Mouse (Mus musculus) limb, embryonic 11.5 days (tissue): ENCODE data around the gene Slc17a3. TPM values are rescaled to one million over a fixed set of nuclear protein-coding genes. Genes with fewer than 3 reads are reported as not detected.

ENCODE experiments used
- ATAC-seq: fragments of 200-750 bp; cut with Nextera tagmentation; 2 replicates; pipeline ENCODE4 v1.8.0; 2017; ENCODE audit warnings: low read depth; ENCODE audit not compliant: insufficient number of reproducible peaks, low FRiP score, low TSS enrichment
- DNase-seq: peaks from one replicate; pipeline ENCODE4 v3.0.0-alpha.2; 2015; ENCODE audit warnings: low spot score
- H3K27ac ChIP-seq: fragments of 300-500 bp; sonication (generic); replicated peaks from 2 replicates; pipeline ENCODE4 v1.5.1; 2014; ENCODE audit warnings: low read depth, mild to moderate bottlenecking, low read length
- H3K27me3 ChIP-seq: fragments of 300-500 bp; sonication (generic); 2 replicates; pipeline ENCODE4 v1.6.1; 2014; ENCODE audit warnings: mild to moderate bottlenecking, low read length, mixed read lengths; ENCODE audit not compliant: control insufficient read depth, insufficient read depth
- H3K36me3 ChIP-seq: fragments of 300-500 bp; sonication (generic); 2 replicates; pipeline ENCODE4 v1.6.1; 2014; ENCODE audit warnings: mild to moderate bottlenecking, low read length, moderate library complexity, mixed read lengths; ENCODE audit not compliant: control insufficient read depth, insufficient read depth
- H3K4me1 ChIP-seq: fragments of 300-500 bp; sonication (generic); 2 replicates; pipeline ENCODE4 v1.6.1; 2014; ENCODE audit warnings: low read length, mixed read lengths; ENCODE audit not compliant: control insufficient read depth, insufficient read depth
- H3K4me2 ChIP-seq: fragments of 300-500 bp; sonication (generic); 2 replicates; pipeline ENCODE4 v1.6.1; 2014; ENCODE audit warnings: low read depth, mild to moderate bottlenecking, moderate library complexity; ENCODE audit not compliant: severe bottlenecking
- H3K4me3 ChIP-seq: fragments of 300-500 bp; sonication (generic); 2 replicates; pipeline ENCODE4 v1.5.1; 2014; ENCODE audit warnings: low read depth, low read length
- H3K9ac ChIP-seq: fragments of 300-500 bp; sonication (generic); 2 replicates; pipeline ENCODE4 v1.6.1; 2014; ENCODE audit warnings: mild to moderate bottlenecking, low read length
- H3K9me3 ChIP-seq: fragments of 300-500 bp; sonication (generic); 2 replicates; pipeline ENCODE4 v1.6.1; 2016; ENCODE audit warnings: low read length; ENCODE audit not compliant: control insufficient read depth
- WGBS: fragments of 180-500 bp; shearing (Covaris S2); extraction: QIAGEN DNeasy Blood & Tissue Kit; methylation state at CpG from one replicate; pipeline ENCODE4 v1.1.7; 2014; 5-methylcytosine and 5-hydroxymethylcytosine counted together
- polyA plus RNA-seq: library from polyadenylated mRNA; unstranded; fragments of >200 nt; fragmentation: Nextera tagmentation; extraction: Ambion mirVana; gene quantifications from 2 replicates; pipeline ENCODE4 v1.2.1, GENCODE M21; 2014

Slc17a3 gene
- polyA plus RNA-seq, 1 experiment from 2014 or later, result not detected

DNA sequence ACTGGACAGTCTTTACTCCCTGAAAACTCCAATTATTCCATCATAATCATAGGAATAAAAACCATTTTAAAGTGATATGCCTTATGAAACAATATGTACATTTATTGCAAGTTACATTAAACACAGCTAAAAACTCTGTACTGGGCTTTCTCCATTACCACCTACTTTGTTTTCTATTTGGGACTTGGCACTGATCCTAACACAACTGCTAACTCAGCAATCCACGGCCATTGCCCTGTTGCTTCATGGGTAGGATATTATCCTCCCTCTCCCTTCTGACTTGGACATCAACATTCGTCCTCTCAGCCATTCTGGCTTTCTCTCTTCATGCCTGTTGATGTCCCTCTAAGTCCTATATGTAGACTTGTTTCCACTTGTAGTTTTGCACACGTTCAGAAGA lies 12.6 kb upstream of the Slc17a3 start:
- no peak overlapping the region for H3K4me3 ChIP-seq

DNA sequence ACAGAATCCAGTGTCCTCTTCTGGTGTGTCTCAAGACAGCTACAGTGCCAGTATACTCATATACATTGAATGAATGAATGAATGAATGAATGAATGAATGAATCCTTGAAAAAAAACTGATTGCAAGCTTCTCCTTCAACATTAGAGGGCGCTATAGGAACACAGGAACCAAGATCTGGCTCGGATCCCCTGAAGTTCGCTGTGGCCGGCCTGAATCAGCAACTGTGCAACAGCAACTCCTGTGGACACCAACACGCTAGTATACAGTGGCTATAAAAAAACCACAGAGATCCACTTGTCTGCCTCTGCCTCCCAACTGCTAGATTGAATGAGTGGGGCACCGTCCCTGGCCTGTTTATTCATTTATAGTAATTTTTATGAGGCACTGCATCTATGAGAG lies 6.2 kb upstream of the Slc17a3 start:
- Histone ChIP-seq H3K4me1 (no peaks in the 10 kb centered on the region), H3K9ac (no peak overlapping the region), H3K4me3 (no peak overlapping the region), H3K4me2 (no peak overlapping the region), H3K27me3 (no peaks in the 10 kb centered on the region), H3K36me3 (no peaks in the 10 kb centered on the region), H3K9me3 (no peaks in the 10 kb centered on the region), H3K27ac (no peak overlapping the region)
- ATAC-seq, result no peak
- DNase-seq, result peak; percentile 52
- WGBS, result 14% methylated on average over 6 of the region's 6 CpGs

More for the DNA sequence above, 12.6 kb upstream of the Slc17a3 start:
- Histone ChIP-seq H3K27me3 (no peaks in the 10 kb centered on the region), H3K4me1 (no peaks in the 10 kb centered on the region), H3K9ac (no peak overlapping the region), H3K36me3 (no peaks in the 10 kb centered on the region), H3K4me2 (no peak overlapping the region), H3K27ac (no peak overlapping the region), H3K9me3 (no peaks in the 10 kb centered on the region)
- ATAC-seq (no peak), DNase-seq (no peak)
- 80% methylated on average over 3 of the region's 3 CpGs for WGBS

DNA sequence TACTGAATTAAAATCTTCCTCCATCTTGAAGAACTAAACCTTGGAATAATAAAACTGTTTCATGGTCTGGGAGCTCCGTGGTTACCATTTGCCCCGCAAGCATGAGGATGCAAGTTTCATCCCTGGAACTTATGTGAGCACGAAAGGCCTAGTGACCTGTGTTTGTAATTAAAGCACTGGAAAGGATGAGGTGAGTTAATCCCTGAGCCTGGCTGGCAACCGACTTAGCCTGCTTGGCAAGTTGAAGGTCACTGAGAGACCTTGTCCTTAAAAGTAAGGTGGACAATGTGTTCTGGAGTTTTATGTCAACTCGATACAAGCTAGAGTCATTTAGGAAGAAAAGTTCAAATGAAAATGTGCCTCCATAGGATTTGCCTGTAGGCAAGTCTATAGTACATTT lies 4.4 kb upstream of the Slc17a3 start:
- no peaks in the 10 kb centered on the region for H3K27me3 ChIP-seq
- WGBS, result 81% methylated on average over 5 of the region's 5 CpGs
- no peaks in the 10 kb centered on the region for H3K36me3 ChIP-seq
- no peaks in the 10 kb centered on the region for H3K9me3 ChIP-seq
- H3K4me2 ChIP-seq, result no peak overlapping the region
- H3K4me1 ChIP-seq, result no peaks in the 10 kb centered on the region
- no peak for ATAC-seq
- DNase-seq, result no peak
- no peak overlapping the region for H3K27ac ChIP-seq
- no peak overlapping the region for H3K9ac ChIP-seq
- no peak overlapping the region for H3K4me3 ChIP-seq

DNA sequence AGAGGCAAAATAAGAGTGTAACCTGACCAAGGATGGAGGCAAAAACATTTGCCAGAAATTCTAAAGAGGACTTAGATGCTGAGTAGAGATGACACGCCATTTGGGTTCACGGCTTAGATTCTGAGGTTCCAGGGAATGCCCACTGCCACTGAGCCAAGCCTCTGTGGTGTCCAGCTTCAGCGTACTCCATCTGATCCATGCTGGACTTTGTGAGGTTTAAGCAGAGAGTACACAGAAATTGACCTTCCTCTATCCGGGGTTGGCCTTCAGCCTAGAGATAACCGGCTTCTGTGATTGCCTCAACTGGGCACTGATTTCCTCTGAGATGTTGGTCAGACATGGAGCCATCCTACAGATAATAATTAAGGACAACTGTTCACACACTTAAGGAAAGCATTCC lies 2.6 kb upstream of the Slc17a3 start:
- Histone ChIP-seq H3K27ac (no peak overlapping the region), H3K4me3 (no peak overlapping the region), H3K9ac (no peak overlapping the region), H3K36me3 (no peaks in the 10 kb centered on the region), H3K9me3 (no peaks in the 10 kb centered on the region), H3K4me1 (no peaks in the 10 kb centered on the region), H3K27me3 (no peaks in the 10 kb centered on the region), H3K4me2 (no peak overlapping the region)
- no peak for ATAC-seq
- DNase-seq, result no peak
- 93% methylated on average over 5 of the region's 5 CpGs for WGBS

DNA sequence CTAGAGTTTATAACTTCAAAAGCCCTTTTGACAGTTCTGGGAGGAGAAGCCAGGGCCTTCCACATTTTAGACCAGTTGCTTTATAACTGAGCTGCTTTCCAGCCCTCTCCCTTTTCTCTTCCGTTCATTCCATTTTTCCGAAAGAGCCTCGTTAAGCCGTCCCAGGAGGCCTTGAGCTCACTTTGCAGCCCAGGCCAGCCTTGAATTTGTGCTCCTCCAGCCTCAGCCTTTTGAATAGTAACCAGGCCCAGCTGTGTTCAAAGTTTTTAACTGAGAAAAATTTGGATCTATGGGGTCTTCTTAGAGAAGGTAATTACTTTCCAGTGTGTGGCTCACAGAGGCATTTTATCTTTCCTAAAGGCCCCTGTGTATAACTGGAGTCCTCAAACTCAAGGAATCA lies 6.6 kb downstream of the Slc17a3 start:
- H3K4me2 ChIP-seq, result no peak overlapping the region
- no peaks in the 10 kb centered on the region for H3K27me3 ChIP-seq
- no peaks in the 10 kb centered on the region; the same call in 1 of the 2 replicates for H3K4me1 ChIP-seq
- H3K9me3 ChIP-seq, result no peaks in the 10 kb centered on the region
- ATAC-seq (no peak), DNase-seq (no peak)
- no peak overlapping the region for H3K27ac ChIP-seq
- no peak overlapping the region for H3K9ac ChIP-seq
- WGBS, result 31% methylated on average over 4 of the region's 4 CpGs
- H3K36me3 ChIP-seq, result no peaks in the 10 kb centered on the region
- no peak overlapping the region for H3K4me3 ChIP-seq

DNA sequence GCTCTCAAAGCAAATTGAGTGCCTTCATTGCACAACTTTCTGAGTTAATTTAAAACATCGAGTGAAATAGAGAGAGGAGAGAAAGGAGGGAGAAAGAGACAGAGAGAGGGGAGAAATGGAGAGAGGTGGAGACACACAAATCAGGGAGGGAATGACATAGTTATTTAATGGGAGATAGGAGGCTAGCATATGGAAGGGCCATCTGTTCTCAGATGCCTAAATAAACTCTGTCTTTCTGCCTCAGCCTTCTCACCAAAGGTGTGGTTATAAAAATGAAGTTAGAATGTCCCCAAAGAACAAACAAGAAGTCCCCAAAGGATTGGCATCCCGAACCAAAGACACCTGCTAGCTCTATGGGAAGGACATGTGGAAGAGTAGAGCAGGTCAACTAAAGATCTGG lies 10.1 kb downstream of the Slc17a3 start:
- Histone ChIP-seq H3K4me3 (no peak overlapping the region), H3K27me3 (no peaks in the 10 kb centered on the region), H3K9me3 (no peaks in the 10 kb centered on the region), H3K9ac (no peak overlapping the region), H3K36me3 (no peaks in the 10 kb centered on the region), H3K4me1 (no peaks in the 10 kb centered on the region; the same call in 1 of the 2 replicates), H3K4me2 (no peak overlapping the region), H3K27ac (no peak overlapping the region)
- no peak for ATAC-seq
- 89% methylated on average over 2 of the region's 2 CpGs for WGBS
- DNase-seq, result no peak

DNA sequence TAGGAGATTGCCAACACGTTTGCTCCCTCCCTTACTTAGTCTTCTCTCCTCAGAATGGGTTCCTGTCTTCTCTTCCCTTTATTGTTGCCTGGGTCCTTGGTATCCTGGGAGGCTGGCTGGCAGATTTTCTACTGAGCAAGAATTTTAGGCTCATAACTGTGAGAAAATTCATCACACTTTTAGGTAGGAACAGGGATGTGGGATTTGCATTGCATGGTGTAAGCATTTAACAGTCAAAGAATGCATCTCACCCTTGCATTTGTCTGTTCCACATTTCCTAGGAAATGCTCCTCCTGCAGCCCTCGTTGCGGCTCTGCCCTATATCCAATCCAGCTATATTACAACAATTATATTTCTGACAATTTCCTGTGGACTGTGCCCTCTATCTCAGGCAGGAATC lies 17.2 kb downstream of the Slc17a3 start:
- Histone ChIP-seq H3K27ac (no peak overlapping the region), H3K27me3 (no peaks in the 10 kb centered on the region), H3K4me2 (no peak overlapping the region), H3K9me3 (no peaks in the 10 kb centered on the region), H3K36me3 (no peaks in the 10 kb centered on the region), H3K4me1 (no peaks in the 10 kb centered on the region), H3K9ac (no peak overlapping the region), H3K4me3 (no peak overlapping the region)
- WGBS, result 71% methylated on average over 3 of the region's 3 CpGs
- ATAC-seq (no peak), DNase-seq (no peak)

DNA sequence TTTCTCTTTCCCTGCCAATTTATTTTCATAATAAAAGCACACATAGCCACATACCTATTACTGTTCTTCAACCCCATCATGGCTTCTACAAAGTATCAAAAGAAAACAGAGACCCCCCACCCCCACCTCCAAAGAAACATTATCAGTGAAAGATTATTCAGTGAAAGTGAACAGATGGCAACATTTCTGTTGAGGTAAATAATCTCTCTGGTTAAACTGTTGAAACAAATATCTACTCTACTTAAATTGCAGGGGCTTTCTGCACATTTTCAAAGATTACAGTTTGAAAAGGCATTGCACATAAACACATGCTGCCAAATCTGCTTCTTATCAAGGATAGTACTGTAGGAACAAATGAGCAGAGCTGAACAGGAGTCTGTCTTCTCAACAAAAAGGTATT lies 22.6 kb downstream of the Slc17a3 start:
- Histone ChIP-seq H3K9ac (no peak overlapping the region), H3K4me3 (no peak overlapping the region), H3K27me3 (no peaks in the 10 kb centered on the region), H3K9me3 (no peaks in the 10 kb centered on the region), H3K27ac (no peak overlapping the region), H3K36me3 (no peaks in the 10 kb centered on the region), H3K4me1 (no peaks in the 10 kb centered on the region), H3K4me2 (no peak overlapping the region)
- no peak for ATAC-seq
- no peak for DNase-seq

DNA sequence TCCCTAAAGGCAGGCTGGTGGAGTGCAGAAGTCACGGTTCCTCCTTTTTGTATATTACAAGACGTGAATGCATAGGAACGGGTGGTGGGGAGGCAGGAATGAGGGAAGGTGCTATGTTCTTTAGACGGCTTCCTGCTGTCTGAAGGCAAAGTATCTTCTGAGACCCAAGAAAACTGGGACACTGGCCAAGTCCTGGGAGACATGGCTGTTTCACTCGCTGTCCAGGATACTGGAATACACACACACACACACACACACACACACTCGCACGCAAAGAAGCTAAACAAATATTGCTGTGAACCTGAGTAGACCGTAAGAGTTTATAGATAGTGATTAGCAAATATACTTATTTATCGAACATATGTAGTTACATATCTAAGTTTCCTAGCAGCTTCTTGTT lies 25.5 kb downstream of the Slc17a3 start:
- no peak overlapping the region for H3K4me2 ChIP-seq
- H3K9ac ChIP-seq, result no peak overlapping the region
- H3K36me3 ChIP-seq, result no peaks in the 10 kb centered on the region
- no peaks in the 10 kb centered on the region for H3K27me3 ChIP-seq
- no peaks in the 10 kb centered on the region for H3K4me1 ChIP-seq
- 93% methylated on average over 9 of the region's 9 CpGs for WGBS
- ATAC-seq (no peak), DNase-seq (no peak)
- H3K27ac ChIP-seq, result no peak overlapping the region
- no peaks in the 10 kb centered on the region for H3K9me3 ChIP-seq
- no peak overlapping the region for H3K4me3 ChIP-seq
